Mouse (Mus musculus) adrenal gland, adult (tissue): Measurements from ENCODE around the gene Spata5.

ENCODE experiments used
- DNase-seq, 2 experiments: peaks; one replicate each; pipeline ENCODE4 v3.0.0; 2022 to 2023; ENCODE audit warnings: low spot score in 1 of 2; ENCODE audit not compliant: inconsistent age in 2 of 2

Spata5 gene

DNA sequence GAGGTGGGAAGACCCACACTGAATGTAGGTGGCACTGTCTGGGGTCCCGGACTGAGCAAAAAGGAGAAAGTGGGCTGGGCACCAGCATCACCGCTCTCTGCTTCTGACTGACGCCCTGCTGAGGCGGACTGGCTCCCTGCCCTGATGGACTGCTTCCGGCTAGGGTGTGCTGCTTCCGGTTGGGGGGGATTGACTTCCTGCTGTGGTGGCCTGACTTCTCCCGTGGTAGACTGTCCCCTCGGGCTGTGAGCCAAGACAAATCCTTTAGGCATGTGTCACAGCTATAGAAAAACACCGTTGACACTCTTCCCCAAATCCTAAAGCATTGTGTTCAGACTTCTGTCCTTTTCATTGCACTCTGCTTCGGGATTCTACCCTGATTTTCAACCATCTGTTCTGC is 194.0 kb downstream of the Spata5 start:
- peak; percentile 32 to 59 for DNase-seq

DNA sequence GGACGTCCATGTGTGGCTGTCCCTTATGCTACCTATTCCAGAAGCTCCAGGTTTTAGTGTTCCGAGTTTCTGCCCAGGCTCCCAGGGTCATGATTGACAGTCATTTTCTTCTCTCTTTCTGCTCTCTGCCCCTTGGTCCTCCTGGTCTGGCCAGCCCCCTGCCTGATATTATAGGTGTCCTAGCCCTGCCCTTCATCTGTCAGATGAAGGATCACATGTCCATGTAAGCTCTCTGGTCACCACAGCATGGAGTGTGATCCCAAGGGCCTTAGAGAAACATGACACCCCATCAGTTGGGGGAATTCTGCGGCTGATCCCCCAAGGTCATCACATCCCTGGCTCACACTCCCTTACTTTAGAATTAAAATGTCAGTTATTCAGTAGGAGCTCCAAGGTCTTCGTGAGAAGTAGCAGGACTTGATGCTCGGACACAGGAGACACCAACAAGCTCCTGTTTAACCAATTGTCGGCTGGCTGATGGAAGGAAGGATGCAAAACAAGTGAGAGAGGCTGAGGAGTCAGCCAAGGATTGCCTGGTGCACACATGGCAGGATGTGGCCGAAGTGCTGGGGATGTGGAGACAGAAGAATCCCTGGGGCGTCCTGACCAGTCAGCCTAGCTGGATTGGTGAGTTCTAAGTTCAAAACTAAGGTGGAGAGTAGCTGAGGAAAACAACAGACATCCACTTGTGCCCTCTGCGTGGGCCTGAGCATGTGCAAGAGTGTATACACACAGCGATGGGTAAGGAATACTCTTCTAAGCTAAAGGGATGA is 195.4 kb downstream of the Spata5 start:
- DNase-seq: no peak

DNA sequence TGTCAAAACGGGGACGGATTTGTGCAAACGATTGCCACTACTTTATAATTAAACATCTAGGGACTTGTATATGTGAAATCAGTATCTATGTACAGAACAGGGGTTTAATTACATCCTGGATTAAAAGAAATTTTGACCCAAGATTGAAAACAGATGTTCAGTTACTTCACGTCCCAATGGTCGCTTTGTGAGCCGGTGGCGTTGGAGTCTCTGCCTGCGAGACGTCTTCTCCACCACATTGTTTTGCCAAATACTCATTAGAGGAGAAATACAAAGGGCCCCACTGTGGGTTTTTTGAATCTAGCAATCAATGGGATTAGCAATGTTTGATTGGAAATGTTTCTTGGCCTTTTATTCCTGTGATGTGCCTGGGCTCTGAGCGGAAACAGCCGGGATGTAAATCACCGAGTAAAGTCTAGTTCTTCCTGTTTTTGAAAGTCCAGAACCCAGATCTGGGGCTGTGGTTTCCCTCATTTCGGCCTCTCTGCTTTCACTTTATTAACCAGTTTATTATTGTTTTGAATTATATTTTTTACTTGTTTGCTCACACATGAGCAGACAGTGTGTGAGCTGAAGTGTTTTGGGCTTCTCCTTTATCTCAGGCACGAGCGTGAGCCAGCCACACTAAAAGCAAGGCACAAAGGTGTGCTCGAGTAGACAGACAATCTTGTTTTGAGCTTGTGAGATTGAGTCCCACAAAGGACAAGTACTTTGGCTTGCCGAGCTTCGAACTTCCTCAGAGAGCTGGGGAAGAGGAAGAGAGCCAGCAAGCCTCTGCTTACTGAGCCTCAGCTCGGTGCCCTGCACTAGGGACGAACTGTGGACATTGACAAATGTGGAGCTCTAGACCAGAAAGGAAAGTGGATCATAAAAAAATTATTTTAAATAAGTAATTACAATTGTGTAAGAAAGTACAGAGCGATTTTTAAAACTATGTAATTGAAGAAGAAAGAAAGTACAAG is 197.2 kb downstream of the Spata5 start:
- no peak for DNase-seq
